Mouse (Mus musculus): ENCODE data around the gene Arl5c. TPM values are rescaled to one million over a fixed set of nuclear protein-coding genes. Genes with fewer than 3 reads are reported as not detected.
A peak's percentile ranks its signal among the peaks of the same experiment; 100 is the strongest.

Gene Arl5c
- total RNA-seq, 2 experiments from 2014 or later: 1.6 TPM

GRCm38 (mm10) chr11:97988530-97989096 lies 7.4 kb downstream of the Arl5c start:
- DNase-seq: peak; percentile 89

DNA sequence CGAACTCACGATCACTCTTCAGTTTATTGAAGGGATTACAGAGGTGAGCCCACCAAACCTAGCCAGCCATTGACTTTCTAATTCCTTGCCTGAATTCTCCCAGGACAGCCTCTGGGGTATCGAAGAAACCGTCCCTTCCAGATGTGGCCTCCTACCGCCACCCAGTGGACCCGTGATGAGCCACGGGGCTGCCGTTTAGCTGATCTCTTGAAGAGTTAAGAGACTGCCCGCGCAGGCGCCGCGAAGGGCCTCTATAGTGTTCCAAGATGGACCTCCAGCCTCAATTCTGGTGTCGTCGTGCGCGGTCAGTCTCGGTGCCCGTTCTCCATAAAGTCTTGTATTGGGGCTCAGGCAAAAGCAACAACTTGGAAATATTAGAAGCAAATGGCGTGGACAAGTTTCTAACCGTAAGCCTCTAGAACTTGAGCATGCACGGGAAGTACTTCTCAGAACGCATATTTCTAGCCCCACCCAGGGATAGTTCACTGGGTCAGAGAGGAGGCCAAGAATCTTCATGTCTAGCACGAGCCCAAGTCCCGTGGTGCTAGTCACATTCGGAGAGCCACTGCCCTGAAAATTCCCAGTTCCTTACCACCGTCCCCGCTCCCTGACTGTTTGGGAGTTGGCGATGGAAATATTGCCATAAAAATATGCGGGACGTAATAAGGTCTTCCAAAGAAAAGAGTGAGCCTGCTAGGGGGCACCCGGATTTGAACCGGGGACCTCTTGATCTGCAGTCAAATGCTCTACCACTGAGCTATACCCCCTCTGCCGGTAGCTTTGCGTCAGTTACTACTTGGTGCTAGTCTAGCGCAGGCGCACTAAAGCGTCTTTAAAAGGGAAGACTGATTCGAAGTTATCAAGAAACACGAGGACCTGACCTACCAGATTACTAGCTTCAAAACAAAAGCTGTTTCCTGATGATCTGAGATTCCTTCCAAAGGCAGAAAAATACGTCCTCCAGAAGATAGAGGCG lies 8.1 kb downstream of the Arl5c start:
- DNase-seq: peak; percentile 95

- DNase-seq: no peak
These were observed 9.1 kb downstream of the Arl5c start for GRCm38 (mm10) chr11:97986738-97987465.

DNA sequence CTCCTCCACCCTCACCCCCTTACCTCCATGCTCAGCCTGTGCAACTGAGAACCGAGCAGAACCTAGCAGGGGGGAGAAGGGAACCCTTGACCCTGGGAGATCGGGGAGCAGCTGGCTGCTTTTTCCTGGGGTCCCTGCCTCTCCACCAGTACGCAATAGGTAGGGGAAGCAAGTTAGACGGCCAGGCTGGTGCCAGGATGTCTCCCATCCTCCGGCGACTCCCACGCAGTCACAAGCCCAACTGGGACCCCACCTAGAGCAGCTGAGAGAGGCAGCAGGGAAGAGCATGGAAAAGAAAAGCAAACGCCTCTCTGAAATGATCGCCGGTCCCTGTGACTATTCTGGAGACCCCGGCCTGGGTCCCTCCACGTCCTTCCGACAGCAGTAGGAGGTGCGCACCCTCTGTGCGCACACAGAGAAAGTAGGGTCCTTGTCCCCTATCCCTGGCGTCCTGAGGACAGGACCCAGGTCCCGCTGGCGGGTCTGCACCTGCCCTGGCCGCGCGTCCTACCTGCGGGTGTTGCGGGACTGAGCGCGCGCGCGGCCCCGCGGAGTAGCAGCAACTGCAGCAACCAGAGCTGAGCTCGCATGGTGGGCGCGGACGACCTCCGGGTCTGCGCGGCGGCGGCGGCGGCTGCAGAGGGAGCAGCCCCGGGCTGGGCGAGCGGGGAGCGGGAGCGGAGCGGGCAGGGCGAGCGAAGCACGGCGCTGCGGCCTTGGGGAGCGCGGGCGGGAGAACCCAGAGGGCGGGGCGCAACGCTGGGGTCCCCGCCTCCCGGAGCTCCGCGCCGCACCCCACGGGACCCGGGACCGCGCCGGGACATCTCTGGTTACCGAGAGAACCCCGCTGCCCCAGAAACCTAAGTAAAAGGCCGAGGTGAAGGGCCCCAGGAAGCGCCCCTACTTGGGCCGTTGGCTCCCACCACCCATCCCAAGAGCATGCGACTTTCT lies 10.0 kb downstream of the Arl5c start, which contains the start of gene Plxdc1:
Plxdc1 (minus strand) TSS at position 718 of the 951 bp plus-strand sequence.
- peak; percentile 51 for DNase-seq

DNA sequence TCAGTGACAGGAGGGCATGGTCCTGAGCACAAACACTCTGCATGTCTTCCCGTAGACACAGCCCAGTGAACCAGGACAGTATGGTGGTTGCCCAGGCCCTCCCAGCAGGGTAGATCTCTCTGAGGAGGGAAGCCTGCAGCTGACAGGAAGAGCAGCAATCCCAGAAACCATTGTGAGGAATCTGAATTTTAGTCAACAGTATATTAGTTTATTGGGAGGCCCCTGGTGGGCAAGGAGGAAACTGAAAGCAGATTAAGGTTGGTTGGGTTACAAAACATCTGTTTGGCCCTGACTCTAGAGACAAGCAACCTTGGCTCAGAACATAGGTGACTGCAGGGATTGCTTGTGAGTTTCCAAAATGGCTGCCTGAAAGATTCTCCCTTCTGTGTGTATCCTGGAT lies 12.0 kb downstream of the Arl5c start:
- DNase-seq: no peak

DNA sequence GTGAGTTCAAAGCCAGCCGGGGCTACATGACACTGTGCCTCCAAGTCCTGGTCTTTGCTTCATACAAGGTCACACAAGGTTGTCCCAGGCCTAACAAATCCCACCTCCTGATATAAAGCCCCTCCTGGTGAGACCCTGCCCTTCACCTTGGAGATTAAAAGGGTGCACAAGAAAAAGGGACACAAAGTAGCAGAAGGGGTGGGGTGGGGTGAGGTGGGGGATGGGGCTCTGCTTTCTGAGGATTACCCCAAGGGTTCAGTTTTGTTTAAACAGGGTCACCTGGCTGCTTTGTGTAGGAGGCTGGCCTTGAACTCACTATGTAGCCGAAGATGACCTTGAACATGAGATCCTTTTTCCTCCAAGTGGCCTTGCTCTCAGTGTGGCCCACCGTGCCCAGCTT lies 12.5 kb downstream of the Arl5c start:
- DNase-seq: no peak

DNA sequence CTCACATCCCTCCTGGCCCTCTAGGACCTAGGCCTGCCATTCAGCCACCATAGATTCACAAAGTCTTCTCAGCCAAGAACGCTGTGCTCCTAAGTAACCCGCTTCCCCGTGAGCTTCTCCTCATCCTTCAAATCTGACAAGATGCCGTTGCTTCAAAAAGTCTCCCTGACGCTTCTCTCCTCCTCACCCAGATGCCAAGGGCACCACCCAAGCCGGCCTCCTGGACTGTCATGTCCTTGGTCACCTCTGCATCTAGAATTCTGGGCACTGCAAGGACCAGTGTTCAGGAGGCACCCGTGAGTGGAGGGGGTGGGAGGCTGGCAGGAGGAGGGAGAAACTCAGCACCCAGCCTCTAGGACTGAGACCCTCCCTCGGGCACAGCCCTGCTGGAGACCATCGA lies 13.3 kb downstream of the Arl5c start:
- no peak for DNase-seq

DNA sequence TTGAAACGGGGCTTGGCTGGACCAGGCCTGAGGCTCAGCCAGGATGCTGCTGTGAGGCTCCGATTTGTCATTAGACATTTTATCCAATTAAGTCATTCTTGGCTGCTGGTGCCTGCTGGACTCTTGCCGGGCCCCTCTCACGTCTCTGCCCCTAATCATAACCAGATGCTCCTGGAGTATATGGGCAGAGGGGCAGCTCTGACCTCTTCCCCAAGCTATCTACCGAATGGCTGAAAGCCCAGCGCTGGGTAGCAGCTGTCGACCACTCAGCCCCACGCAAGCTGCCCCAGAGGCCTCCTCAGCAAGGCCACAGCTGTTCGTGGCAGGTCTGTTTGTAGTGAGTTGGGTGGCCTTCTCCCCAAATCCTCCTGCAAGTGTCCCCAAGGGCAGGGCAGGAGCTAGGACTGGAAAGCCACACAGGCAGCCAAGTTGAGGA lies 15.4 kb downstream of the Arl5c start:
- DNase-seq: peak; percentile 78

DNA sequence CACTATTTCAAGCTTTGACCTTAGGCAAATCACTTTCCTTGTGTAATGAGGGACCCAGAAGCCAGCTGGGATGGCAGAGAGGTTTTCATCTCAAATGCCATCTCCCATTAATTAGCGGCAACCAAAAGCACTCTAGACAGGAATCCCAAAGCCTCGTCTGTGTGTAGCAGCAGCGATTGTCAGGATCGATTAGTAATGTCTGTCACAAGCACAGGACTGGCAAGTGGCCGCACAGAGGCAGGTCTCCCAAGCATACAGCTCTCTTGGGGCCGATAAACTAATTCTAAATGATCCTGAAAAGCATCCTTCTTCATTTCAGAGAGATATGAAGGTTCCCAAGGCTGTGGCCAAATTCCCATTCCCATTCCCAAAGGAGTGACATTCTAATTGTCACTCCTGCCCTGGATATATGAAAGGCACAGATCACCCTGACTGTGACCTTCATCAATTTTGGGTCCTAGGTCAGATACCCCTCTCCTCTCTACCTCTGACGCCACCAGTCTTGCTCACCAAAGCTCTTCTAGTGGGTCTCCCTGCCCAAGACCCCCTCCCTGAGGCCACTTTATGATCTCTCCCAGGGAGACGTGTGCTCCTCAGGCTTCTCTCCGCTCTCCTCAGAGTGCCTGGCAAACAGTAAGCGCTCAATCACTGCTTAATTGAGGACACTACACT lies 16.0 kb downstream of the Arl5c start:
- no peak for DNase-seq

DNA sequence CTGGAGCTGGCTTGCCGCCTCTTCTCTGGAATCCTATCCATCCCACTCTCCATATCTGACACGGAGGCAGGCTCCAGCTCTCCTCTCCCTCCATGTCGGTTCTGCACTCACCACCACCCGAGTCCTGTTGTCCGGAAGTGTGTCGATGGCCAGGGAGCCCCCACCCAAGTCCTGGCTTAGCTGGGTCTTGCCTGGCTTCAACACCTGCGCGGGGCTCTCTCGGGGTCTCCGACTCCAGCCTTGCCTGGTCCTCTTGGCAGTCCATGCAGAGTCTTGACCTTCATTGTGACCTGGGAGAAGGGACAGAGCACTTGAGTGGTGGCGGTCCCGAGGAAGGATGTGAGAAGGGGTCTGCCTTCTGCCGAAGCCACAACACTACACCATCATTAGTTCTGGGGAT lies 17.6 kb downstream of the Arl5c start:
- no peak for DNase-seq

GRCm38 (mm10) chr11:97977797-97978196 lies 18.2 kb downstream of the Arl5c start:
- DNase-seq: no peak

- no peak for DNase-seq
These were observed 21.2 kb downstream of the Arl5c start for GRCm38 (mm10) chr11:97974746-97975145.

- no peak for DNase-seq
These were observed 21.8 kb downstream of the Arl5c start for GRCm38 (mm10) chr11:97974141-97974540.

DNA sequence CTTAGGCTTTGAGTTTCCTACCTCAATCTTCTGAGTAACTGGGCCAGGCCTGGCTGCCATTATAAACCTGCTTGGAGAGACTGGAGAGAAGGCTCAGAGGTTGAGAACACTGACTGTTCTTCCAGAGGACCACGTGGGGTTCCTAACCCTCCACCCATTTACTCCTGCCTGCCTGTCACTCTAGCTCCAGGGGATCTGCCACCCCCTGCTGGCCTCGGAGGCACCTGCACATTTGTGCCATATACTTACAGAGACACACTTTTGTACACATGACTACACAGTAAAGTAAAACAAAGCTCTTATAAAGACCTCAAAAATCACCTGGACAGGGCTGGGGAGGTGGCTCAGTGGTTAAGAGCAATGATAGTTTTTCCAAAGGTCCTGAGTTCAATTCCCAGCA lies 23.5 kb downstream of the Arl5c start:
- no peak for DNase-seq

- peak; percentile 85 for DNase-seq
These were observed 24.7 kb downstream of the Arl5c start for GRCm38 (mm10) chr11:97971232-97971631.

- no peak for DNase-seq
These were observed 25.2 kb downstream of the Arl5c start for GRCm38 (mm10) chr11:97970771-97971170.

GRCm38 (mm10) chr11:97968385-97968784 lies 27.6 kb downstream of the Arl5c start:
- DNase-seq: no peak

DNA sequence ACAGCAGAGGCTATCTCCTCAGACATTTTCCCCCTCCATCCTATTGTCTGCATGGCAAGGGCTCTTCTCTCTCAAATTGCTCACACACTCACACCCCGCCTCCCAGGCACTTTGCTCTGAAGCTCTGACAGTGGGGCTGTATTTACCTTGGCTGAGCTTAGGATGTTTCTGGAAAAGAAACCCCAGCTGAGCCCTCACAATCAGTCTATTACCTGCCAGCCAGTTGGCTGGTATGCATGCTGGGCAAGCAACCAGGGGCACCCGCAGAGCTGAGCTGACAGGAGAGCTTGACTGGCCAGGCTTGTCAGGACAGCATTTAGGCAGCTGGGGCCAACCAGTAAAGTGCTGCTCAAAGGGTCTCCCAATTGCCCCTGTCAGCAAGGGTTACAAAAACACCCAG lies 28.9 kb downstream of the Arl5c start:
- DNase-seq: peak; percentile 62

- DNase-seq: no peak
These were observed 35.1 kb downstream of the Arl5c start for GRCm38 (mm10) chr11:97960907-97961306.

DNA sequence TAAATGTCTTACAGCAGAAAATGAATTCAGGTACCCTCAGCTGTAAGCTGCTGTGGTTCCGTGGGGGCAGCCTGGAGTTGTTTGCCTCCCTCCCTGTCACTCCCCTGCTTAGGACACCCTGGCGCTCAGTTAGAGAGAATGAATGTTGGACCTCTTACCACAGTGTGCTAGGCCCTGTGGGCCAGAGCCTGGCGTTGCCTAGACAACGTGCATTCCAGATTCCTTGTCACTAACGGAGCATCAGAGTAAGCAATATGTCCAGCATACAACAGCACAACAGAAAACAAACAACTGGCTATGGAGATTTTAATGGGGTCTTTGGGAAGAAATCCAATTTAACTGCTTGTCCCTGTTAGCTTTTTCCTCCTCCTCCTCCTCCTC lies 36.7 kb downstream of the Arl5c start:
- DNase-seq: no peak

- no peak for DNase-seq
These were observed 37.2 kb downstream of the Arl5c start for GRCm38 (mm10) chr11:97958641-97959299.

Data from heart, postnatal 4 days (tissue).